Mouse (Mus musculus): Measurements from ENCODE around the gene Wdr92. TPM values are rescaled to one million over a fixed set of nuclear protein-coding genes. Genes with fewer than 3 reads are reported as not detected.
"Not testable (repeated sequence)": the region's sequence is repeated elsewhere in the genome, so short reads cannot be mapped to it uniquely, and the experiment has no call there.

Wdr92 gene
- total RNA-seq, 1 experiment from 2014 or later, result 15.8 TPM

DNA sequence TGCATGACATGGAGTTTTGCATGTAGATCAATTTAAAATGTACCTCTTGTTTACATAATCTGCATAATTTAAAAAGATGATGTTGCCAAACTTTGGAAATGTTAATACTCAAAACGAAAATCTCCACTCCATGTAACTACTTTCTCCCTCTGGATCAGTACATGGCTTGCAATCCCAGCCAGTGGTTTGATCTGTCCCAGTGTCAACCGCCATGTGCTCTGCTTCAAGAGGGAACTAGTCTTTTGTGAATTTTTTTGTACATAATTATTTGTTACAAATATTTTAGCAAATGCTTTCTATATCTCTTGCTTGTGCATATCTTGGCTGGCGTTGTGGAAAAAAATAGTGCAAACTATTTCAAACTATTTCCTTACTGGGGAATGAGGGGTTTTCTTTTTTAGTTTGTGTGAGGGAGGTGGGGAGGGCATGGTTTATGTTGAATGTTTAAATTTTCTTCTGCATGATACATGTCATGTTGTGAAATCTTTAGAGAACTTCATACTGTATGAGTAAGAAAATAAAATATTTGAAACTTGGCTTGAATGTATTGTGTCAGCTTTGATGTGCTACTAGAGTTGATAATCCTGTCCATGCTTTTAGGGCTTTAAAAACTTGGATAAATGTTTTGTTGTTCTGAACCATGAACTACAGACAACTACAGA lies 18.1 kb downstream of the Wdr92 start:
- no peak for ATAC-seq (ENCODE audit: extremely low read depth, insufficient number of reproducible peaks, low FRiP score, poor library complexity, severe bottlenecking)

DNA sequence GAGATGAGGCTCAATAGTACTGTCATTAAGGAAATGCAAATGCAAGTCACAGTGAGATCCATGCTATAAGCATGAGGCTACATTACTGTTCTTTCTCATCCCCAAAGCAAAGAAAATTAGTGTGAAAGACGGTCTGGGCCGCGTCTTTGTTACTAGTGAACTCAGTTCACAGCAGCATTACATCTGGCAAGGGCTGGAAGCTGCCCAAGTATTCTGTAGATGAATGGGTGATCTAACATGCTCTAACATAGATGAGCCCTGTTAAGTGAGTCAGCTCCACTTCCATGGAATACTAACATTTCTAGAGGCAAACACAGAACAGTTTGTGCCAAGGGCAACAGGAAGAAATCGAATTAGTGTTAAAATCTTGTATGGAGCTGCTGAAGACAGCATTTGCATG lies 19.0 kb downstream of the Wdr92 start:
- no peak for ATAC-seq (ENCODE audit: extremely low read depth, insufficient number of reproducible peaks, low FRiP score, poor library complexity, severe bottlenecking)

DNA sequence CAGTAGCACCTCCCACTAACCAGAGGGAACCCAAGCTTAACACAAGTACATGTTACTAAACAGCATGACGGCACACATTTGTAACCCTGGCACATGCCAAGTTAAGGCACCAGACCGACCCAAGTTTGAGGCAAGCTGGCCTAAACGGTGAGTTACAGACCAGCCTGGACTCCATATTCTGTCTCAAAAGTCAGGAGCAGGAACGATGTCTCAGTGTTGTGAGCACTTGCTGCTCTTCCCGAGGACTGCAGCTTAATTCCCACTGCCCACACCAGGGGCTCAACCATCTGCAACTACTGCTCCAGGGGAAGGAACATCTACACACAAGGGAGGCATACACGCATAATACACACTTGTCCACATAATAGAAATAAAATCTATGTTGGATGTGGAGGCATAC lies 20.6 kb downstream of the Wdr92 start:
- ATAC-seq (ENCODE audit: extremely low read depth, insufficient number of reproducible peaks, low FRiP score, poor library complexity, severe bottlenecking), result no peak

DNA sequence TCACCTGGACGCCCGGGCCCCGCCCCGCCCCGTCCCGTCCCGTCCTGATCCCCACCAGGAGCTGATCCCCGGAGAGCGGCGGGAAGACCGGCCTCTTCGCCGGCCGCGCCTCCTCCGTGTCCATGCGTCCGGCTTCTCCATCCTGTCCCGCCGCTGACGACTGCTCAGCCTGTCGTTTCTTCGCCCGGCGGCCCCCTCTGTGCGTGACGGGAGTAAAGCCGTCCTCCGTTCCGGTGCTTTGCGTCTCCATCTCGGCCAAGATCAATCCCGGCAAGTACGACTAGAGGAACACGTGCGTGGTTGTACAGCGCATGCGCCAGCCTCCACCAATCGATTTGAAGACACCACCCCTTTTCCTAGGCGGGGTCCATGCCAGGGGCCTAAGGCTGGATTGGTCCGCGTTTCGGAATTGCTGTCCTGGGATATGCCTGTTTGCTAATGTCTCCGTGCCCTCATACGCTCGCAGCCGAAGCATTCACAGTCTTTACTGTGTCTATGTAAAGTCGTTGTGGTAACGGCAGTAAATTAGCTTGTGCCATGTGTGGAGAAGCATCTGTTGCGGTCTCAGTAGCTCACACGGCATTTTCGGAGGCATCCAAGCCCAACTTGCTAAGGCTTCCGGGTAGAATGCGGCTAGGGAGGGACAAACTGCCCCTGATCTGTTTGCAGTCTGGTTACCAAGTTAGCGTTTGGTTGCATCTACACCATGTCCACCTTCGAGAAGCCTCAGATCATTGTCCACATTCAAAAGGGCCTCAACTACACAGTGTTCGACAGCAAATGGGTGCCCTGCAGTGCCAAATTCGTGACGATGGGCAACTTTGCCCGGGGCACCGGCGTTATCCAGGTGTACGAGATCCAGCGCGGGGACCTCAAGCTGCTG lies 29.6 kb downstream of the Wdr92 start, which contains the start of gene Pno1:
TSS of gene Pno1 (minus strand) at position 311 of the 883 bp plus-strand sequence.
- ATAC-seq (ENCODE audit: extremely low read depth, insufficient number of reproducible peaks, low FRiP score, poor library complexity, severe bottlenecking), result peak; percentile 97

DNA sequence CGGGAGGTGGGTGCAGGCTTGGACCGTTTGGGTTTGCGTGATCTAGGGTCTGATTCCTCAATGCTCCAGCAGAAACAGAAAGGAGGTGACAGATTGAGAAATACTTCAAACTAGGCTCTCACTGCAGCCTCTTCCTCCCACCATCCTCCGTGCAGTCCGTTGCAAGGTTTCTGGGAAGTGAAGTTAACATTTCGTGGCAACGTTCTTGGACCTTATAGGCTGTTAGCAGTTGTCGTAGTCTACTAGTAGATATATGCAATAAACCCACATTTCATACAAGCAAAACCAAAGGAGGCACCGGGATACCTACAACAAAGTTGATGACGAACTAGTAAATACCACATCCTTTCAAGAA lies 30.2 kb downstream of the Wdr92 start:
- no peak for ATAC-seq (ENCODE audit: extremely low read depth, insufficient number of reproducible peaks, low FRiP score, poor library complexity, severe bottlenecking)

DNA sequence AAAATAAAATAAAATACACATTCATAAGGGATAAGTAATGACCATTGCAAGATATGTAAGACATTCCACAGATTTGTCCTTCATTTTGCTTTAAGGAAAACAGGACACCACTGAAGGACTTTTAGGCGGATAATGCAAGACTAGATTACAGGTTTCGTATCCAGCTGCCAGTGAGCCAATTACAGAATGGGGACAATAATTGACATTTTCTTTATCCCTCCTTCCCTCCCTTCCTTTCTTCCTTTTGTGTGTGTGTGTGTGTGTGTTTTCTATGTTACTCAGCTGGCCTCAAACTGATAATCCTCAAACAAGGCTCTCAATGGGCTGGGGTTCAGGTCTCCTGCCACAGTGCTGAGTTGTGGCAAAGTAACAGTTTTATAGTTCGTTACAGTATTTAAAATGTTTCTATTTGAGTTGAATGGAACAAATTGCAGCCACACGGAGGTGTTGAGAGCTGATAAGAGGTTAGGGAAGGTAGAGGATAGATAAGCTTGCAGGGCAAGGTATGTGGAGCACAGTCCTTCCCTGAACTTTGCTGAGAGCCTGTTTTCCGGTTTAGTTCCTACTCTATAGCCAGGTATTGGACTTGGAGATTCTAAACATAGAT lies 31.1 kb downstream of the Wdr92 start:
- ATAC-seq (ENCODE audit: extremely low read depth, insufficient number of reproducible peaks, low FRiP score, poor library complexity, severe bottlenecking), result no peak

DNA sequence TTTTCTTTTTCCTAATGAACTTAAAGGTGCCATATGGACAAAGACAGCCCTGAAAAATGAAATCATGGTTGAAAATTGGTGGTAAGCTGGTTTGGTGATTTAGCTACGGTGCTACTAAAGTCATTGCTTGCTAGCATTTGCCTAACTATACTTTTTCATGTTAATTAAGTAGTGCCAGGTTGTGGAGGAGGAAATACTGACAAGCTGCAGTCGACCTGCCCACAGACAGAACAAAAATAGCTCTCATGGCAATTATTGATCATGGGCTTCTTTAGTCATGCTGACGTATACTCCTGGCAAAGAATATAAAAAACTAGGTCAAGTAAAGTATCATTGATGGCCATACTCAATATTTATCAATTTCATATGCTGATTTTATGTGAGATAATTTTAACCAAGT lies 33.6 kb downstream of the Wdr92 start:
- no peak for ATAC-seq (ENCODE audit: extremely low read depth, insufficient number of reproducible peaks, low FRiP score, poor library complexity, severe bottlenecking)

DNA sequence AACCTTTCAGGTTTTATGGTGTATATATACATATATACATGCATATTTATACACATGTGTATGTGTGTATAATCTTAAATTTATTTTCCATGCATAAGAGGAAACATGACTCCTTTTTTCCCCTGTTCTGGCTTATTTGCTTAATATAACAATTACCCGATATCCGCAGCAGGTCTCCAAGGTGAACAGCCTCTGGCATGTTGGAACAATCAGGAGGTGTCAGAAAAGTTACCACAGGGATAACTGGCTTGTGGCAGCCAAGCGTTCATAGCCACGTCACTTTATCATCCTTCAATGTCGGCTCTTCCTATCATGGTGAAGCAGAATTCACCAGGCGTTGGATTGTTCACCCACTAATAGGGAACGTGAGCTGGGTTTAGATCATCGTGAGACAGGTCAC lies 39.2 kb downstream of the Wdr92 start:
- 0 out of 2 replicates have a peak, but pooled peaks have one; percentile 46 for ATAC-seq (ENCODE audit: extremely low read depth, insufficient number of reproducible peaks, low FRiP score, poor library complexity, severe bottlenecking)

DNA sequence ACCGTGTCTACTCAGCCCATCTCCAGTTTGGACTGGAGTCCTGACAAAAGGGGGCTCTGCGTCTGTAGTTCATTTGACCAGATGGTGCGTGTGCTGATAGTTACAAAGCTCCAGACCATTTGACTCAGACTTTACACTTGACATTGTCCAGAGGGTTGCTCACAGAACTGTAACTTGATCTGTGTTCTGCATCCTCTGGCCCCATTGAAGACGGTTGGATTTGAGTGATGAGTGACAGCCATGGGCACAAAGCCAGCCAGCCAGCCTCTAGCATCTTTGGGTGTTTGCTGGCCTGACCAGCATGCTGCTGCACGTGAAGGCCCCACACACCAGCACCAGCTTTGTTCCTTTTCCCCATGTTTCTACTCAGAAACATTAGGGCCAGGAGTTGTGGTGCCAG lies 50.9 kb downstream of the Wdr92 start:
- no peak for ATAC-seq (ENCODE audit: extremely low read depth, insufficient number of reproducible peaks, low FRiP score, poor library complexity, severe bottlenecking)

DNA sequence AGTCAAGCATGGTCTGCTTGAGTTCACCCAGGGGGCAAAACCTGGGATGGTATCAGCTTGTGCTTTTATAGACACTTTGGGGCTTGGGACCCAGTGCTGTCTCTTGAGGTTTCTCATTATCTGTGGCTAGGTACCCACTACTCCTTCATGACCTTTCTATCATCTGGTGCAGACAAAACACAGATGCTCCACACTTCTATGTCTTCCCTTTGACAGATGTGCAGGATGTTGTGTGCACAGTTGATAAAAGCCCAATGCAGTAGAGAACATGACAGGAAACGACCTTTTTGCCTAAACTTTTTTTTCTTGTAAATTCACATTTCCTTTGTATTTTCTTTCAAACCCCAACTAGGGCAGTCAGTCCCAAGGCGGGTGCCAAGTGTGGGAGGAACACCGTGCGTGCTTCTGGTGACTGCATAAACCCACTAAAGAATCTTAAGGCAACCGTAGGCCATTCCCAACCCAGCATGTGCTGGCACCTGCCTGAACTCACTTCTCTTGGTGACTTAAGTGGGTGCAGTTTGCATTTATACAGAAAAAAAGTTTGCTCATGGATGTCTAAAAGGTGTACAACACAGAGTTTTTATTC lies 54.6 kb downstream of the Wdr92 start:
- no peak for ATAC-seq (ENCODE audit: extremely low read depth, insufficient number of reproducible peaks, low FRiP score, poor library complexity, severe bottlenecking)

DNA sequence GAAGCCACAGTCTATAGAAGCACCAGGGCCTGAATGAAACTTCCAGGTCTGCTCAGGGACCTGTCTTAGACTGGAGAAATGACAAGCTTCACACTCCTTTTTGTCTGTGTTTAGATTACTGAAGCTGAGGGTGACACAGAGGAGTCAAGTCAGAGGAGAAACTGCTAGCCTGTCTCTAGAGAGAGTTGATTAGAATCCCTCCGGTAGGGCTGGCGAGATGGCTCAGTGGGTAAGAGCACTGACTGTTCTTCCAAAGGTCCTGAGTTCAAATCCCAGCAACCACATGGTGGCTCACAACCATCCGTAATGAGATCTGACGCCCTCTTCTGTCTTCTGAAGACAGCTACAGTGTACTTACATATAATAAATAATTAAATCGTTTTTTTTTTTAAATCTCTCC lies 56.7 kb downstream of the Wdr92 start:
- ATAC-seq (ENCODE audit: extremely low read depth, insufficient number of reproducible peaks, low FRiP score, poor library complexity, severe bottlenecking), result not testable (repeated sequence)

DNA sequence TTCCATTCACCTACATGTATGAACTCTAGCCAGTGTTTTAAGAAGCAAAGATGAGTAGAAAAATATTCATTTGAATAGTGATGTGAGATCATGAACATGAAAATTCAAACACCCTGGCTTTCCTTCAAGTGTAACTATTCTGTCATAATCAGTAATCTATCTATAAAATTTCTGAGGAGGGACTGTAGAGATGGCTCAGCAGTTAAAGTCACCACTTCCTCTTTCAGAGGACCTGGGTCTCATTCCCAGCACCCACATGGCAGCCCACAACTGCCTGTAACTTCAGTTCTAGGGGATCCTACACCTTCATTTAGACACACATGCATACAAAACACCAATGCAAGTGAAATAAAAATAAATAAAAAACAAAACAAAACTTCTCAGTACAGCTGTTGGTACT lies 66.8 kb downstream of the Wdr92 start:
- ATAC-seq (ENCODE audit: extremely low read depth, insufficient number of reproducible peaks, low FRiP score, poor library complexity, severe bottlenecking), result no peak

DNA sequence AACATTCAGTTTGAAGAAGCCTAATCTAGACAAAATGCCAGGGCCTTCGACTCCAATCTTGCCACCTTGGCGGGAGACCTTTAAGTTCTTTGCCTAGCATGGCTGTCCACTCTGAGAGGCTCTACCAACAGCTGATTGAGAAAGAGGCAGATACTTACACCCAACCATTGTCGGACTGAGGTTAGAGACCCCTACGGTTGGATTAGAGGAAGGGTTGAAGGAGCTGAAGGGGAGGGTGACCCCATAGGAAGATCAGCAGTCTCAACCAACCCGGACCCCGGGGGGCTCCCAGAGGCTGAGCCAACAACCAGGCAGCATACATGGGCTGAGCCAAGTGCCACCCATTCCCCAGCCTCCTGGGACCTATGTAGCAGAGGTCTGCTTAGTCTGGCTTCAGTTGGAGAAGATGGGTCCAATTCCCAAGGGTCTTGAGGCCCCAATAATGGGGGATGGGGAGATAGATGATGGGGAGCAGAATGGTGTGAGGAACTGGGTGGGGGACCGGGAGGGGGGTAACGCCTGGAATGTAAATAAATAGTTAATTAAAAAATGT lies 75.0 kb downstream of the Wdr92 start:
- ATAC-seq (ENCODE audit: extremely low read depth, insufficient number of reproducible peaks, low FRiP score, poor library complexity, severe bottlenecking), result no peak

DNA sequence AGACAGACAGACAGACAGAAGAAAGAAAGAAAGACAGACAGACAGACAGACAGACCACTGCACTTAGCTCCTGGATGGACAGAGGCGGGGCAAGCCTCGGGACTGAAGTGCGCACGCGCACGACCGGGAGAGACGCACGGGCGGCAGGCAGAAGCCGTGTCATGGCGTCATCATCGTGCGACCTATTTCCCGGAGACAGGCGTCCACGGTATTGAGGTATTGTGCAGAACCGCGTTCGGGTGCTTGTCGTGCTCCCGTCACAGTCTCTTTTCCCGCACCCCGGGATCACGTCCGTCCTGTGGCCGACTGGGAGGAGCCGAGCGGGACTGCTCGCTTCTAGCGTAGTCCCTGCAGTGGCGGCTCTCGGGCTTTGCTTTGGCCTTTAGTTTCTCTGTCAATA lies 75.5 kb downstream of the Wdr92 start, which contains the start of gene C1d:
TSS of gene C1d (plus strand) at position 137 of the 400 bp plus-strand sequence.
- peak; percentile 94 for ATAC-seq (ENCODE audit: extremely low read depth, insufficient number of reproducible peaks, low FRiP score, poor library complexity, severe bottlenecking)

DNA sequence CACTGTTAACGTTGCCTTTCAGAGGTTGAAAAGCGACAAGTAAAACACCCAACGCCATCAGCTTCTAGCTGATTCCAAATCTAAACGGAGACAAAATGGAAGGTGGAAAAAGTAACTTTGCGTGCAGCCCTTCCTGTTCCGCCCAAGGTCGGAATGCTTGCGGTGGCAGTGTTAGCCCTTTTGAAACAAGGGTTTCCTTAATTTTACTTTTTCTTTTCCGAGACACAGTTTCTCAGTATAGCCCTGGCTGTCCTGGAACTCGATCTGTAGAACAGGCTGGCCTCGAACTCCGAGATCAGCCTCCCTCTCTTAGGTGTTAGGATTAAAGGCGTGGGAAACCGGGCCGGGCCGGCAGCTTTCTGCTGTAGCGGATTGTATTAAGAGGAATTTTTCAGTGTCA lies 76.0 kb downstream of the Wdr92 start:
- peak; percentile 34 for ATAC-seq (ENCODE audit: extremely low read depth, insufficient number of reproducible peaks, low FRiP score, poor library complexity, severe bottlenecking)

DNA sequence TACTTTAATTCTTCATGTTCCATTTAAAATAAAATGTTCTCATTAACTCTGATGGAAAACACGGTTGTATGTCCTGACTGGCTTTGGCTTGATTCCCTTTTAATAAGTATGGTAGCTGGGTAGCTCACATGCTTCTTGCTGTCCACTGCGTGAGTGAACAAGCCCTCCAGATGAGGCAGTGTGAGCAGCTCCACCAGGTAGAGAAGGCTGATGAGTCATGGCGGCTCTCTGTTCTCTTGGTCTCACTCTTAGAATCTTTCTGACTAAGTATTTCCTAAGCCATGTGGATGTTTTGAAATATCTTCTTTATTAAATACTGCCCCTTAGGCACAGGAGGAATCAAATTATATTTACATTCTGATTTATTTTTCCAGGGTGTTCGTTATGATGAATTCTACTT lies 85.3 kb downstream of the Wdr92 start:
- ATAC-seq (ENCODE audit: extremely low read depth, insufficient number of reproducible peaks, low FRiP score, poor library complexity, severe bottlenecking), result no peak

DNA sequence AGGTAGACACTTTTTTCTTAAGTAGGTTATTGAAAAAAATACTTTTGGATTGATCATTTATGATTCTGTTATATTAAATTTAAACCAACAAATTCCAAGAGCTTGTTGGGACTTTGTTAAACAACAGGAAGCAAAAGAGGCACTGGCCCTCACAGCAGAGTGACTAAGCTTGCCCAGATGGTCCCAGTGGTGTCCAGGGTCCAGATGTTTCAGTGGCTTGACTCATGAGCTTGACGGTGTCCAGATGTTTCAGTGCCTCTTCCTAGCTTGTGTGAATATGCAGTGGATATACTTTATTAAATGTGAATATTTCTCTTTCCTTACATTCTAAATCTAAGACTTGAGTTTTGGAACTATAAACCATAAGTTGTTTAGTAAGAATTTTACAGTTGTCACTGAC lies 86.9 kb downstream of the Wdr92 start:
- ATAC-seq (ENCODE audit: extremely low read depth, insufficient number of reproducible peaks, low FRiP score, poor library complexity, severe bottlenecking), result no peak

DNA sequence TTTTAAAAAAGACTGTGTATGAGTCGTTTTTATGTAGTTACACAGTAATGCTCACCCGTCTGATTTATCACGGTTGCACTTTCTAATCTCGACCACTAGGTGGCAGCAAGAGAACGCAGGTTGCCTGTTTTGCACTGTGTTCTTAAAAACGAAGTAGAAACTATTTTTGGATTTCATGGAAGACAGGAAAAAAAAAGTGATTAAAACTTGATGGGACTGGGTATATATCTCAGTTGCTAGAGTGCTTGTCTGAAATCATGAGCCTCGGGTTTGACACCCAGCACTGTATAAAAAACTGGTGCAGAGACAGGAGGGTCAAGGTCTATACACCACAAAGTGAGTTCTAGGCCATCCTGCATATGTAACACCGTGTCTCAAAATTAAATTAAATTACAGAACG lies 98.1 kb downstream of the Wdr92 start:
- peak; percentile 86 for ATAC-seq (ENCODE audit: extremely low read depth, insufficient number of reproducible peaks, low FRiP score, poor library complexity, severe bottlenecking)
